Mouse (Mus musculus) C2C12 (cell line): Measurements from ENCODE around the gene Kif1a. TPM values are rescaled to one million over a fixed set of nuclear protein-coding genes. Genes with fewer than 3 reads are reported as not detected.
"Not testable (repeated sequence)": the region's sequence is repeated elsewhere in the genome, so short reads cannot be mapped to it uniquely, and the experiment has no call there.

Experiments used
- H3K27me3 ChIP-seq: one replicate; pipeline ENCODE4 v1.6.1; 2011; ENCODE audit not compliant: control insufficient read depth, insufficient read depth, insufficient read length
- H3K36me3 ChIP-seq: one replicate; pipeline ENCODE4 v1.6.1; 2011; ENCODE audit not compliant: control insufficient read depth, insufficient read depth
- H3K4me3 ChIP-seq: one replicate; pipeline ENCODE4 v1.5.1; 2011; ENCODE audit warnings: mild to moderate bottlenecking, control low read depth; ENCODE audit not compliant: poor library complexity, insufficient read depth, severe bottlenecking
- H3K79me2 ChIP-seq: one replicate; pipeline ENCODE4 v1.6.1; 2011; ENCODE audit not compliant: control insufficient read depth, insufficient read depth
- H3K79me3 ChIP-seq: one replicate; pipeline ENCODE4 v1.6.1; 2011; ENCODE audit warnings: low read depth, control low read depth
- H3ac ChIP-seq: one replicate; pipeline ENCODE3; 2011; ENCODE audit warnings: low read depth; ENCODE audit not compliant: control insufficient read depth, insufficient read length
- CEBPB ChIP-seq: IDR thresholded peaks from one replicate; pipeline ENCODE4 v1.6.1; 2011; ENCODE audit warnings: low read depth, mild to moderate bottlenecking, control low read depth, moderate library complexity
- FOSL1 ChIP-seq: IDR thresholded peaks from one replicate; pipeline ENCODE4 v1.8.0; 2011; ENCODE audit warnings: mild to moderate bottlenecking, low read length; ENCODE audit not compliant: poor library complexity, insufficient read depth, severe bottlenecking
- MYOD1 ChIP-seq: IDR thresholded peaks from one replicate; pipeline ENCODE4 v1.6.1; 2011; ENCODE audit warnings: low read depth; ENCODE audit not compliant: control insufficient read depth, insufficient read length
- MYOG ChIP-seq: IDR thresholded peaks from one replicate; pipeline ENCODE4 v1.6.1; 2011; ENCODE audit not compliant: control insufficient read depth, insufficient read length; ENCODE audit errors: extremely low read depth
- USF1 ChIP-seq: IDR thresholded peaks from one replicate; pipeline ENCODE4 v1.6.1; 2011; ENCODE audit warnings: low read depth, mild to moderate bottlenecking, control low read depth, moderate library complexity
- polyA plus RNA-seq: library from polyadenylated mRNA; unstranded; fragments of >200 nt; fragmentation: generic; extraction: Trizol; gene quantifications from one replicate; pipeline ENCODE4 v1.2.1, GENCODE M21; 2012; ENCODE audit warnings: missing spikeins

Kif1a gene
- polyA plus RNA-seq, 1 experiment, result 3.4 TPM

GRCm38 (mm10) chr1:92971879-92972795, 129.6 kb downstream of the Kif1a start:
- TF ChIP-seq MYOG, result no peak
- peak; percentile 22 for TF ChIP-seq CEBPB
- TF ChIP-seq USF1, result no peak
- TF ChIP-seq MYOD1, result no peak
- TF ChIP-seq FOSL1, result peak; percentile 58
- H3K79me3 ChIP-seq, result no peaks in the 10 kb centered on the region
- H3K79me2 ChIP-seq, result no peaks in the 10 kb centered on the region
- H3K27me3 ChIP-seq, result no peaks in the 10 kb centered on the region
- H3K4me3 ChIP-seq, result no peak overlapping the region
- no peak overlapping the region for H3ac ChIP-seq
- no peaks in the 10 kb centered on the region for H3K36me3 ChIP-seq

GRCm38 (mm10) chr1:92970791-92971190, 131.0 kb downstream of the Kif1a start:
- not testable (repeated sequence) for H3K79me3 ChIP-seq, H3K79me2 ChIP-seq, H3K4me3 ChIP-seq, H3ac ChIP-seq, H3K27me3 ChIP-seq, H3K36me3 ChIP-seq

Other genes starting within 250 kb of the Kif1a start
- 0.57 TPM for gene Ankmy1, start 199.0 kb downstream of the Kif1a start, polyA plus RNA-seq
- 9.3 TPM for gene Dusp28, start 195.0 kb downstream of the Kif1a start, polyA plus RNA-seq
- 29.9 TPM for gene Rnpepl1, start 191.2 kb downstream of the Kif1a start, polyA plus RNA-seq
- gene Capn10, start 167.6 kb downstream of the Kif1a start, polyA plus RNA-seq, result 19.8 TPM
- gene Gpr35, start 151.1 kb downstream of the Kif1a start, polyA plus RNA-seq, result 0.13 TPM
- not detected for gene Aqp12, start 95.6 kb downstream of the Kif1a start, polyA plus RNA-seq
- not detected for gene Agxt, start 33.3 kb upstream of the Kif1a start, polyA plus RNA-seq
- gene 2310007B03Rik, start 59.0 kb upstream of the Kif1a start, polyA plus RNA-seq, result 0.09 TPM
- 0.01 TPM for gene Crocc2, start 66.8 kb upstream of the Kif1a start, polyA plus RNA-seq
- 0.18 TPM for gene Sned1, start 133.9 kb upstream of the Kif1a start, polyA plus RNA-seq
- 11.7 TPM for gene Mterf4, start 204.0 kb upstream of the Kif1a start, polyA plus RNA-seq
- 16.8 TPM for gene Ppp1r7, start 240.9 kb upstream of the Kif1a start, polyA plus RNA-seq
- 6.6 TPM for gene Pask, start 241.5 kb upstream of the Kif1a start, polyA plus RNA-seq